10 mouse cellular contexts compared by ENCODE assay signal in the genomic region with DNA sequence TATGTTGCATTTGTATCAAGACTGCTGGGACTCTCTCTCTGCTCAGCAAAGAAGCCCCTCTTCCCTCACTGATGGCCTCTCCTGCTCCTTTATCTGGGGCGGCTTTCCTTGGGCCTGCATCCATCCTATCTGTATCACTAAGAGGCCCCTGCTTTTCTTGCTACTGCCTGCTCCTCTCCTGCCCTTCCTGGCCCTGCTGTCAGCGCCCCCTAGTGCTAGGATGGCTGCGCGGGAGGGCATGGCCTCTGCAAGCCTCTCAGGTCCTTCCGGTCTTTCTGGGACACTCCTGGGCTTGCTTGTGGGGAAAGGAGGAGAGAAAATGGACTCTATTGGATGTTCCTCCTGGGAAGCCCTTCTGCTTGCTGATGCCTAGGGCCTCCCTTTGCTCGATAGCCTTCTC. TPM values are rescaled to one million over a fixed set of nuclear protein-coding genes. Genes with fewer than 3 reads are reported as not detected.
DNase-seq lines count a peak whose midpoint lies in the region; ATAC-seq and TF ChIP-seq lines count a peak whose summit lies in the region.
"Had no signal": no experiment of that assay in that cellular context is flagged by ENCODE, and none has a peak within 500 bp of the region (broad histone marks: within the 10 kb centered on the region; RNA-seq: fewer than 3 reads in every experiment).

No protein-coding gene starts in this region.

- 17% methylated on average over 6 of the region's 6 CpGs for WGBS in kidney, embryonic 15.5 days
- WGBS in heart, embryonic 16.5 days: 11% methylated on average over 6 of the region's 6 CpGs
- 24% methylated on average over 6 of the region's 6 CpGs for WGBS in liver, adult 2 months
- 11% methylated on average over 6 of the region's 6 CpGs for WGBS in neural tube, embryonic 11.5 days

- H3K4me2 ChIP-seq in kidney, embryonic 15.5 days: no peak overlapping the region
- H3K4me2 ChIP-seq in heart, embryonic 16.5 days (ENCODE audit: low read depth, low read length): no peak overlapping the region
- H3K4me2 ChIP-seq in neural tube, embryonic 11.5 days (ENCODE audit: low read depth): no peak overlapping the region
- H3K4me2 ChIP-seq: embryonic facial prominence, embryonic 15.5 days had no signal

- peak; percentile 75 for DNase-seq in kidney, adult 11 months
- peak; percentile 43 for DNase-seq in T-cell, adult 2 months (ENCODE audit: low spot score)
- DNase-seq in cerebellum, postnatal 4 days (ENCODE audit: low spot score in 2 of 2): peak; percentile 59 to 81
- DNase-seq in liver, adult 2 months (ENCODE audit: extremely low read depth, low read depth, low spot score): peak; percentile 36
- DNase-seq in neural tube, embryonic 11.5 days (ENCODE audit: low spot score): peak; percentile 89
- peak; percentile 82 for DNase-seq in thymus, postnatal 14 days

- no peak for TF ChIP-seq POLR2A in liver, adult 2 months (IDR thresholded peaks at IDR 0.05; ENCODE audit: extremely low read depth, insufficient read depth, low read length)

- no peak overlapping the region for H3K4me3 ChIP-seq in kidney, embryonic 15.5 days (replicated peaks)
- no peak overlapping the region for H3K4me3 ChIP-seq in heart, embryonic 16.5 days (ENCODE audit: low read length)
- no peak overlapping the region for H3K4me3 ChIP-seq in liver, adult 2 months (ENCODE audit: insufficient read depth, low read depth, low read length)
- H3K4me3 ChIP-seq in neural tube, embryonic 11.5 days (ENCODE audit: low read depth, low read length): no peak overlapping the region
- H3K4me3 ChIP-seq: embryonic facial prominence, embryonic 15.5 days; myocyte had no signal

- H3K9ac ChIP-seq in kidney, embryonic 15.5 days: no peak overlapping the region
- no peak overlapping the region for H3K9ac ChIP-seq in heart, embryonic 16.5 days (ENCODE audit: low read length)
- no peak overlapping the region for H3K9ac ChIP-seq in liver, adult 2 months (ENCODE audit: low read depth, low read length)
- H3K9ac ChIP-seq in neural tube, embryonic 11.5 days (ENCODE audit: low read length): no peak overlapping the region
- H3K9ac ChIP-seq: embryonic facial prominence, embryonic 15.5 days had no signal

- no peaks in the 10 kb centered on the region for H3K9me3 ChIP-seq in kidney, embryonic 15.5 days (replicated peaks)
- H3K9me3 ChIP-seq in heart, embryonic 16.5 days (replicated peaks; ENCODE audit: control insufficient read depth, low read length): no peaks in the 10 kb centered on the region
- H3K9me3 ChIP-seq in neural tube, embryonic 11.5 days (ENCODE audit: control insufficient read depth, low read length): no peaks in the 10 kb centered on the region
- H3K9me3 ChIP-seq: embryonic facial prominence, embryonic 15.5 days had no signal

- no peaks in the 10 kb centered on the region for H3K79me2 ChIP-seq in liver, adult 2 months (ENCODE audit: control insufficient read depth, insufficient read depth, low read length)

- H3K27me3 ChIP-seq in kidney, embryonic 15.5 days: peaks cover 17% of the 10 kb centered on the region
- H3K27me3 ChIP-seq in heart, embryonic 16.5 days (ENCODE audit: control insufficient read depth, insufficient read depth, low read length): peaks cover 39% of the 10 kb centered on the region
- no peaks in the 10 kb centered on the region for H3K27me3 ChIP-seq in liver, adult 2 months (ENCODE audit: control insufficient read depth, insufficient read depth, low read length)
- H3K27me3 ChIP-seq in neural tube, embryonic 11.5 days (ENCODE audit: control insufficient read depth, insufficient read depth, low read length): peaks cover 26% of the 10 kb centered on the region

- no peak for ATAC-seq in kidney, embryonic 15.5 days (replicated peaks; ENCODE audit: low FRiP score)
- ATAC-seq in heart, embryonic 16.5 days (replicated peaks; ENCODE audit: extremely low read depth, insufficient read depth, low FRiP score): peak; percentile 69; the same call in 1 of the 2 replicates
- no peak for ATAC-seq in neural tube, embryonic 11.5 days (ENCODE audit: insufficient read depth, low FRiP score, low TSS enrichment)

- H3K4me1 ChIP-seq in kidney, embryonic 15.5 days: peaks cover 81% of the 10 kb centered on the region
- H3K4me1 ChIP-seq in heart, embryonic 16.5 days (ENCODE audit: control insufficient read depth, insufficient read depth, low read length): peaks cover 8% of the 10 kb centered on the region; the same call in 1 of the 2 replicates
- H3K4me1 ChIP-seq in liver, adult 2 months (ENCODE audit: control insufficient read depth, insufficient read depth, low read length): no peaks in the 10 kb centered on the region
- H3K4me1 ChIP-seq in neural tube, embryonic 11.5 days (ENCODE audit: control insufficient read depth, insufficient read depth, low read length): 0 out of 2 replicates have a peak, but pooled peaks cover 2% of the 10 kb centered on the region

- no peaks in the 10 kb centered on the region for H3K36me3 ChIP-seq in kidney, embryonic 15.5 days
- H3K36me3 ChIP-seq in heart, embryonic 16.5 days (ENCODE audit: control insufficient read depth, insufficient read depth): no peaks in the 10 kb centered on the region
- no peaks in the 10 kb centered on the region for H3K36me3 ChIP-seq in liver, adult 2 months (ENCODE audit: control insufficient read depth, insufficient read depth, low read length)
- H3K36me3 ChIP-seq in neural tube, embryonic 11.5 days (ENCODE audit: control insufficient read depth, insufficient read depth, low read length): no peaks in the 10 kb centered on the region
- H3K36me3 ChIP-seq: embryonic facial prominence, embryonic 15.5 days had no signal

- peak; percentile 92 for TF ChIP-seq CTCF in liver, adult 2 months (IDR thresholded peaks at IDR 0.05; ENCODE audit: low read depth, low read length)

- no peak overlapping the region for H3K27ac ChIP-seq in kidney, embryonic 15.5 days
- no peak overlapping the region for H3K27ac ChIP-seq in heart, embryonic 16.5 days (ENCODE audit: low read length)
- H3K27ac ChIP-seq in liver, adult 2 months (replicated peaks; ENCODE audit: insufficient read depth, low read depth, low read length): no peak overlapping the region
- H3K27ac ChIP-seq in neural tube, embryonic 11.5 days (ENCODE audit: low read depth, low read length): no peak overlapping the region
- H3K27ac ChIP-seq: embryonic facial prominence, embryonic 15.5 days had no signal

RNA-seq across cellular contexts. Expression of a gene that starts 9.2 kb away (rescaled TPM):
- polyA plus RNA-seq in kidney, embryonic 15.5 days (2015; fragmentation: Nextera tagmentation; extraction: Ambion mirVana): 11.2 and 11.4 TPM in 2 replicates
- polyA plus RNA-seq in heart, embryonic 16.5 days (2015; fragmentation: Nextera tagmentation; extraction: Ambion mirVana): 1.4 and 3.3 TPM in 2 replicates
- 1.3 and 1.4 TPM in 2 replicates for total RNA-seq in liver, adult 2 months (2014; rRNA removed)
- 2.4 and 3.0 TPM in 2 replicates for polyA plus RNA-seq in liver, adult 2 months (2012; rRNA removed)
- 4.0 and 4.7 TPM in 2 replicates for polyA plus RNA-seq in neural tube, embryonic 11.5 days (2014; fragmentation: Nextera tagmentation; extraction: Ambion mirVana)

RNA-seq across cellular contexts. Expression of a gene that starts 27.0 kb away (rescaled TPM):
- not detected in 2 replicates for polyA plus RNA-seq in kidney, embryonic 15.5 days (2015; fragmentation: Nextera tagmentation; extraction: Ambion mirVana)
- not detected in 2 replicates for polyA plus RNA-seq in heart, embryonic 16.5 days (2015; fragmentation: Nextera tagmentation; extraction: Ambion mirVana)
- not detected in 2 replicates for total RNA-seq in liver, adult 2 months (2014; rRNA removed)
- not detected in 2 replicates for polyA plus RNA-seq in liver, adult 2 months (2012; rRNA removed)
- polyA plus RNA-seq in neural tube, embryonic 11.5 days (2014; fragmentation: Nextera tagmentation; extraction: Ambion mirVana): not detected in 2 replicates
- polyA plus RNA-seq: myocyte had no signal

Comparison
In these comparisons a context has a peak if more than half of its experiments do, and no peak if none do; other contexts are left out.
1. DNase-seq: peak in every context shown above with its lines; median percentile 89 in neural tube, embryonic 11.5 days; 82 in thymus, postnatal 14 days; 75 in kidney, adult 11 months; 70 in cerebellum, postnatal 4 days; 43 in T-cell, adult 2 months; 36 in liver, adult 2 months.